Mouse (Mus musculus) lung, postnatal 10 days (tissue): ENCODE results near the gene Ica1.

Source experiments
- DNase-seq: peaks from one replicate; pipeline ENCODE4 v3.0.0; 2021

The Ica1 gene

DNA sequence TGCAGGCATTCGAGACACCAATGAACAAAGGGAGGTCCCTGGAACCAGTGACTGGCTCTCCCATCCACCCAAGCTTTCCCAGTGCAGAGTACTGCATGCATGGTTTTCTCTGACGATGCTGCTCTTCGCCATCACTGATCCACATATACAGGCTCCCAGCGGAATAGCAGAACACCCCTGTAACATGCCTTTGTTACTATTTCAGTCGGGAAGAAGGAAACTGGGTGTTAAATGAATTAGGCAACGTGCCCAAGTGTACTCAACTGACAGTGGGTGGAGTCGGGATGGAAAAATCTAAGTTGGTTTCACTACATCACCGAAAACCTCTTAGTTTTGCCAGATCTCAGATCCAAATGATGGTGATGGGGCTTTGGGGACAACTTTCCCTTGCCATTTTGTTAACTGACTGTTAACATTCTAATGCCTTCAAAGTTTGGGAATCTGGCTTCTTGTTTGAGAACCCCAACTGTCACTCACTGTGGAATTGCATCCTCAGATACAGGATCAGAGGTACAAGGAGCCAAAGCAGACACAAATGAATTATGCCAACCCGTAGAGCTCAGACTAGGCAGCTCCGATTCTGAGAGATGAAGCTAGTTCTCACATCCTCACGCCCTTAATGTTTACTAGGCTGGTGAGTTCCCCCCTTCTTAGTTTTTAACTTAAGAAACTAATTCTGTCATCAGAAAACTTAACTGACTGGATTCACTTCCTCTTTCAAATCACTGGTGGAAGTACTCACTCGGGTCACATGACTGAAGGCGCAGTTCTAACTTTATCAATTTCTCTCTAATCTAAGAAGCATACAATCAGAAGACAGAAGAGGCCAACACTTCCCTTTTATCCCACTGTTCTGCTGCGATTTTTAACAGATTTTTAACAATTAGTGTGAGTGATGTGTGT is 91.4 kb downstream of the Ica1 start:
- peak; percentile 47 for DNase-seq

- peak; percentile 23 for DNase-seq
Measured at GRCm38 (mm10) chr6:8683379-8683778, 94.9 kb downstream of the Ica1 start.

- no peak for DNase-seq
Measured at GRCm38 (mm10) chr6:8680931-8681330, 97.4 kb downstream of the Ica1 start.

DNA sequence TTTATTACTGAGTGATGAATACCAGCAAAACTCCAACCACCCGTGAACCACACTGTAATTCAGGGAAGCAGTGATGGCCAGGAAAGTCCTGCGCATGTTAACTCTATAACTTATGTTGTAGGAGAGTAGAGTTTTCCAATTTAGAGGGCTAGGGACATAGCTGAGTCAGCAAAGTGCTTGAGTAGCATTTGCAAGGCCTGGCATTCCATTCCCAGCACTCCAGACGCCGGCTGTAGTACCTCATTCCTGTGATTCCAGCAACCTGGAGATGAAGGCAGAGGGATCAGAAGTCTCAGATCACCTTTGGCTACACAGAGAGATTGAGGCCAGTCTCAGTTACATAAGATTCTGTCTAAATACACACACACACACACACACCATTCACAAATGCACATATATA is 105.3 kb downstream of the Ica1 start:
- DNase-seq = no peak

GRCm38 (mm10) chr6:8669343-8669742 is 108.9 kb downstream of the Ica1 start:
- no peak for DNase-seq

- no peak for DNase-seq
Measured at GRCm38 (mm10) chr6:8668013-8668811, 110.1 kb downstream of the Ica1 start.

- no peak for DNase-seq
Measured at GRCm38 (mm10) chr6:8665786-8666185, 112.5 kb downstream of the Ica1 start.

DNA sequence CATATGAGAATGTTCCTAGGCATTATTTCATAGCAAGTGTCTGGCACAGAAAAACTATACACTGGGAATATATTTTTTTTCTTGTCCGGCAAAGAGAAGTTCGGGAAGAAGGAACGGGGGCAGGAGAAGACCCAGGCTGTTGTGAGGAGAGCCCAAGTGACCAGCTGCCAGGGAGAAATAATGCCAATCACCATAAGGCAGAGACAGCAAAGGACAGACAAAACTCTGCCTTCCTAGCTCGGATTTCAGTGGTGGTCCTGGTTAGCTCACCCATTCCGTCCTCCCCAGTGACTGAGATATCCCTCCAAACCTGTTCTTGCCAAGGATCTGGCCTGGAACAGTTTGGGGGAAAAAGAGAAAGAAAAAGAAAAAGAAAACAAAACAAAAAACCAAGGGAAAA is 113.3 kb downstream of the Ica1 start:
- no peak for DNase-seq

- no peak for DNase-seq
Measured at GRCm38 (mm10) chr6:8663092-8663740, 115.1 kb downstream of the Ica1 start.

DNA sequence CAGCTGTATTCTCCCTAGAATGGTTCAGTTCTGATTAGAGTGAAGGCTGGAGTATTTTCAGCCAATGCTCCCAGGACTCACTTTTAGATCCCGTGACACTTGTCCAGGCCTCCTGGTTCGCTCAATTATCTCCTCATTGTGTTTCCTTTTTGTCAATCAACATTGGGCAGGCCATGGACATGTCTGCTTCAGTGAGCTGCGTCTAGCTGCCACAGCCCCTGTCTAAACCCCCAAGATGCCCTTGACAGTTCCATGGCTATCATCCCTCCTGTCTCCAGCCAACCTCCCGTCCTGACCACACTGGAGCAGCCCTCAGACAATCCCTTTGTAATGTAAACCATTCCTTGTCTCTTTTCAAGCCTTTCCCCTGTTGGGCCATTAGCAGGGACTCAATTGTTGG is 116.9 kb downstream of the Ica1 start:
- no peak for DNase-seq

DNA sequence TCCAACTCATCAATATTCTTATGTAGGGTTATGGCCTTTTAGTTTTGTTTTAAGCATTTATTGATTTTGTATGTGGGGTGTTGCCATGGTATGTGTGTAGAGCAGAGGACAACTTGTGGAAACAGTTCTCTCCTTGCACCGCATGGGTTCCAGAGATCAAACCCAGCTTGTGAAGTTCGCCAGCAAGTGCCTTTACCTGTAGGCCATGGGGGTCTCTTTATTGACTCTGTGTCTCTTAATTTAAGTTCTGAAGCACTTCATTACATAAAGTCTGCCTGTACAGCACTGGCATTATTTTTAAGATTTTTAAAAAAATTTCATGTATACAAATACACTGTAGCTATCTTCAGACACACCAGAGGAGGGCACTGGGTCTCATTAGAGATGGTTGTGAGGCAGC is 118.2 kb downstream of the Ica1 start:
- no peak for DNase-seq

DNA sequence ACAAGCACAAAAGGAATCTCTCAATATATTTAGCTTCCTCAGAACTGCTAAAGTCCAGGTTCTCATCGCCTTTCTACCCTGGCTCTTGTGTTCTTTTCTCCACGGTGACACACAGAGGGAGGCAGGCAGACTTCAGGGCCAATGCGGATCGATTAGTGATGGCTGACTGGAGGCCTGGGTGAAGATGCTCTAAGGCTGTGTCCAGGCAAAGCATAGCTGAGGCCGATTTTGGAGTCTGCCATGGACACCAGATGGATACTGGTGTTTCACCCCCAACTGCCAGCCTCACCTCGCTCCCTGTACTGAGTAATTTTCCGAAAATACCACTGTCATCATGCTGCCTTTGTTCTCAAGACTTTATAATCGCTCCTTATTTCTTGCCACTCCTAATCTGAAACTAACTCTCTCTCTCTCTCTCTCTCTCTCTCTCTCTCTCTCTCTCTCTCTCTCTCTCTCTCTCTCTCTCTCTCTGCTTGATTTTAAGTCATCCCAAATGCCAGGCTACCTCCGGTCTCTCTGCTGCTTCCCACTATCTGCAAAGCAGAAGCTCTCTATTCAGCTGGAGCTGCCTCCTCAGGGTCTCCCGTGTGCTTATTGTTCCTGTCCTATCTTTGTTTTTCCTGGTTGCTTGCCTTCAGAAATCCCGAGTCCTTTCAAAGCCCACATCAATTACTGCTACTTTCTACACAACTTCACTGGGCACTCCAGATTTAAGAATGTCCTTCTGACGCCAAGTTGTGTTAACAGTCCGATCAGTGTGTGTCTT is 118.9 kb downstream of the Ica1 start:
- DNase-seq = no peak

DNA sequence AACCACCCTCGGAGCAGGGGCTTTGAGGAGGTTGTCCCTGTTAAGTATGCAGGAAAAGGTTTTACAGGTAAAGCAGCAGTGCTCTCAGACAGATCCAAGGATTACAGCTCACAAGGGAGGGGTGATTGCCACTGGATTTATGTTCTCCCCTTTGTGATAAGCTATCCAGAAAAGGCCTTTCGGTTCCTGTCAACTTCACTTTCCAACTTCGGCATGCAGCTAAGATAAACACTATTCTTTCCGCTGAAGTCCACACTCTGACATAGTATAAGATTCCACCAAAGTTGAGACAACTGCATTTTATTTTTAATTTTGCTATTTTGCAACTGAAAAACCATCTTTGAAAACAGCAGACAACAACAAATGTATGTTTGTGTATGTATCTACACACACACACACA is 119.9 kb downstream of the Ica1 start:
- DNase-seq = no peak

DNA sequence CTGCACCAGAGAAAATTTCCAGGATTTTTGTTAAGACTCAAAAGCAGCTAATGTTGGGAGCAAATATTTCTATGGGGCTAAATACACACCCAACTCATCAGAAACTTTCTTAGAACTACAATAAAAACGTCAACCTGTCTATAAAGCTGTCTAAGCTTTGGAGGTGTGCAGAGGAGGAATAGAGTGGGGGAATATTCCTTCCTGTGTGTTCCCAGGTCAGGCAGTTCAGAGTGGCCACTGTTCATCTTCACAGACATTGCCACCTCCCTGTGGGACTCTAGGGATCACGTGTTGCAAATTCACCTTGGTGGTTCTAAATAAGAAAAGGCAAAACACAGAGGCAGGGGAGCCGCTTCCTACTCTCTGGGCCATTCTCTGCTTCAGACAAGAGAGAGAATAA is 120.8 kb downstream of the Ica1 start:
- DNase-seq = no peak

DNA sequence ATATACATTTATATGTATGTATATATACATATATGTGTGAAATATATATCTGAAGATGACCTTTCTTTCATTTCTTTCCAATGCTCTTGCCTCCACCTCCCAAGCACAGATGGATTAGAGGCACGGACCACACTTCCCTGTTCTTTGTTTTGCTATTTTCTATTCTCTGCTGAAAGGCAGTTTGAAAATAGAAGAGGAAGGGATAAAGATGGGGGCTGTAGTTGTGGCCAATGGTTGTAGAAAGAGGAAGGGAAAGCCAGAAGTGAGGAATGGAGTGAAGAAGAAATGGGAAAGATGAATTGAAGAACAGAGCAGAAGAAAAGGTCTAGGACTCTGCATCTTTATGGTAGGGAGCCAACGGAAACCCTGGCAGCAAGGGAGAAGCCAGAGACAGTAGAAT is 122.8 kb downstream of the Ica1 start:
- no peak for DNase-seq

- DNase-seq = no peak
Measured at GRCm38 (mm10) chr6:8650413-8650812, 127.9 kb downstream of the Ica1 start.

DNA sequence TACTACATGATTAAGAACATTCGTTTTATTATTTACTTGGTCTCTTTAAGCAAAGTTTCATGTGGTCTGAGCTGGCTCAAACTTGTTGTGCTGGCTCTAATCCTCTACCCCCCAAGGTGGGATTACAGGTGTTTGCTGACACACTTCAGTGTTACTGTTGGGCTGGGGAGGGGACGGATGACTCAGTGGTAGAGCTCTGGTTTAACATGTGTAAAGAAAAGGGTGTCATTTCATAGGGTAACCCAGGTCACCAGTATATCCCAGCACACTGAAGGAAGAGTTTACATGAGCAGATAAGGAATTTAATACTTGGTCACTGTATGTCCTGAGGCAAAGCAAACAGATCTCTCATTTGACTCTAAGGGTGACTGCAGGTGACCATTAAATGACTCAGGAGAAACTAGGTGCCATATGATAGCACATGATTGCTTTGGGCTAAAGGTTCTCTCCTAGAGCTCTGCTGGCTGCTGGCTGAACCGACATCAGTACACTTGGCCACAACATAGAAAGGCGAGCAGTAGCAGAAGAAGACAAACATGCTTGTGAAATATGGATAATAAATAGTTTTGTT is 128.9 kb downstream of the Ica1 start:
- DNase-seq = no peak

DNA sequence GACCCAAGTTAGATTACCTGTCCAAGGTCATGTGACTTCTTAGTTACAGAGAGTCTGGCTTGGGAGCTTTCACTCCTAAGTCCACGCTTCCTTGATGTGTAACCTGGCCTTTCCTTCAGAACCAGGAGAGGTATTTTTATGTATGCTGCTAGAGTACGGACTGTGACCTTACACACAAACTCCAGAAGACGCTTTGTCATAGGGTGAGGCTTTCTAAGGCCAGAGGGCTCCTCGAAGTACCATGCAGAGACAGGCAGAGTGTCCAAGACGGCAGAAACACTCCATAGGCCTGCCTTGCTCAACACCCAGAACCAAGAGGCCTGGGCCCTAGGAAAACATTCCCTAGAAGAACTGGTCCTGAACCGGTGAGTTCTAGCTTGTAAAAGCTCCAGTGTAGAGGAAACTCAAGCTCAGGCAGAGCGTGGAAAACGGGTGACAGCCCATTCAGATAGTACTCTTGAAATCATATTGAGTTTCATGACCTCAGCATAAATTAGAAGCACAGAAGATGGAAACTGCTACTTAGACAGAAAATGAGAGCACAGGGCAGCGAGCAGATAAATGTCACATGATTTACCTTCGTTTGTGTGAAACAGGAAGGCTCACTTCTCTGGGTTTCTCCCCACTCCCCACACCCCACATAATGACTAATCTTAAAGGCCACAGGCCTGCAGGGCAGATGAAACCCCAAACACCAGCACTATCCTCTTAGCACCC is 129.9 kb downstream of the Ica1 start:
- no peak for DNase-seq

DNA sequence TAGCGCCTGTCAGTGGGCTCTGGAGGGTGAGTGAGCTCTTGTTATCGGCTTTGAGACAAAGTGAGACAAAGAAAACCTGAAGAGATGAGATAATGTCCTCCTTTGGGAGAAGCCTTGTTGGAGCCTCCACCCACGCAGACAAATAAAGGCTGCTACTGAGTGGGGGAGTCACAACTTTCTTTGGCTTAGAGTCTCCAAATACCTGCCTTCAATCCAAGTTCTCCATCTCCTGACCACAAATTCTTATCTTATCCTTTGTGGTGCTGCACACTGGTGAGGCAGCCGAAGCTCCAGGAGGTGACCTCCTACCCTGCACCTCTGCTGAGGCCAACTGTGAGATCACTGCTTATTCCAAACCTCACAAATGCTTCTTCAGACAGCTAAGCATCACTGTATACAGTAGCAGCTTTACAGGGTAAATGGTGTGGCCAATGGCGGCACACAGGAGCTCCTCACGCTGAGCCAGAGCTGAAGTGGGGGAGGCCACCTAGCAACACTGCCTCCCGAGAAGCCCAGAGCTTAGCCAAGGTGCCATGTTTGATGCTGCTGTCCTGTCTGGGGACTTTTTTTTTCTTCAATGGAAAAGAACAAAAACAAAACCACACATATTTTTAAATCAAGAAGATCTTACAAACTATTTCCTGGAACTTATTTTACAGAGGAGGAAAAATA is 130.6 kb downstream of the Ica1 start:
- no peak for DNase-seq

- DNase-seq = no peak
Measured at GRCm38 (mm10) chr6:8645708-8646107, 132.6 kb downstream of the Ica1 start.

- DNase-seq = no peak
Measured at GRCm38 (mm10) chr6:8644703-8645102, 133.6 kb downstream of the Ica1 start.
